Mouse (Mus musculus) limb, embryonic 11.5 days (tissue): ENCODE results near the gene Cox4i2. TPM values are rescaled to one million over a fixed set of nuclear protein-coding genes. Genes with fewer than 3 reads are reported as not detected.
A peak's percentile ranks its signal among the peaks of the same experiment; 100 is the strongest.

Source experiments
- ATAC-seq: fragments of 200-750 bp; cut with Nextera tagmentation; 2 replicates; pipeline ENCODE4 v1.8.0; 2017; ENCODE audit warnings: low read depth; ENCODE audit not compliant: insufficient number of reproducible peaks, low FRiP score, low TSS enrichment
- DNase-seq: peaks from one replicate; pipeline ENCODE4 v3.0.0-alpha.2; 2015; ENCODE audit warnings: low spot score
- H3K27ac ChIP-seq: fragments of 300-500 bp; sonication (generic); replicated peaks from 2 replicates; pipeline ENCODE4 v1.5.1; 2014; ENCODE audit warnings: low read depth, mild to moderate bottlenecking, low read length
- H3K27me3 ChIP-seq: fragments of 300-500 bp; sonication (generic); 2 replicates; pipeline ENCODE4 v1.6.1; 2014; ENCODE audit warnings: mild to moderate bottlenecking, low read length, mixed read lengths; ENCODE audit not compliant: control insufficient read depth, insufficient read depth
- H3K36me3 ChIP-seq: fragments of 300-500 bp; sonication (generic); 2 replicates; pipeline ENCODE4 v1.6.1; 2014; ENCODE audit warnings: mild to moderate bottlenecking, low read length, moderate library complexity, mixed read lengths; ENCODE audit not compliant: control insufficient read depth, insufficient read depth
- H3K4me1 ChIP-seq: fragments of 300-500 bp; sonication (generic); 2 replicates; pipeline ENCODE4 v1.6.1; 2014; ENCODE audit warnings: low read length, mixed read lengths; ENCODE audit not compliant: control insufficient read depth, insufficient read depth
- H3K4me2 ChIP-seq: fragments of 300-500 bp; sonication (generic); 2 replicates; pipeline ENCODE4 v1.6.1; 2014; ENCODE audit warnings: low read depth, mild to moderate bottlenecking, moderate library complexity; ENCODE audit not compliant: severe bottlenecking
- H3K4me3 ChIP-seq: fragments of 300-500 bp; sonication (generic); 2 replicates; pipeline ENCODE4 v1.5.1; 2014; ENCODE audit warnings: low read depth, low read length
- H3K9ac ChIP-seq: fragments of 300-500 bp; sonication (generic); 2 replicates; pipeline ENCODE4 v1.6.1; 2014; ENCODE audit warnings: mild to moderate bottlenecking, low read length
- H3K9me3 ChIP-seq: fragments of 300-500 bp; sonication (generic); 2 replicates; pipeline ENCODE4 v1.6.1; 2016; ENCODE audit warnings: low read length; ENCODE audit not compliant: control insufficient read depth
- WGBS: fragments of 180-500 bp; shearing (Covaris S2); extraction: QIAGEN DNeasy Blood & Tissue Kit; methylation state at CpG from one replicate; pipeline ENCODE4 v1.1.7; 2014; 5-methylcytosine and 5-hydroxymethylcytosine counted together
- polyA plus RNA-seq: library from polyadenylated mRNA; unstranded; fragments of >200 nt; fragmentation: Nextera tagmentation; extraction: Ambion mirVana; gene quantifications from 2 replicates; pipeline ENCODE4 v1.2.1, GENCODE M21; 2014

Gene Cox4i2
- polyA plus RNA-seq, 1 experiment from 2014 or later, result 22.3 TPM

DNA sequence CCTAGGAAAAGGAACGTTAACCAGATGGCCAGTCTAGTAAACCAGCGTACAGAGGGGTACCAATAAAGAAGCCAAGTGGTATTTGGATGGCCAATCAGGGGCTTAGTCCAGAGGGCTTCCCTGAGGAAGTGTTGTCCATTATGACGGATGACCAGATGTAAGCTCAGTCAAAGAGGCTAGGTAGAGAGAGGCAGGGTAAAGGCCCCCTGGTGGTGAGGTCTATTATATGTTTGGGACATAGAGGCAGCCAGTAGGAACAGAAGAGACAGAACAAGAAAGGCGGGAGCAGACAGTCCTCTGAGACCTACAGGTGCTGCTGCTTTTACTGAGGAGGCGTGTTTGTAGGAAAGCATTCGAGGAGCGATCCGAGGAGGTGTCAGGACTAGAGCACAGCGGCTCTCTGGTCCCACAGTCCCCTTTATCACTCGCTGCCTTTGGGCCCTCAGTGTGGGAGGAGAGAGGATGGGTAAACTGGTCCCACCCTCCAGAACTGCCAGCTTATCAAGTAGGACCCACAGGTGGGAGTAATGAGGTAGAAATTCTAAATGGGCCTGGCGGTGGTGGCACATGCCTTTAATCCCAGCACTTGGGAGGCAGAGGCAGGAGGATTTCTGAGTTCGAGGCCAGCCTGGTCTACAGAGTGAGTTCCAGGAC, 13.8 kb downstream of the Cox4i2 start:
- no peak overlapping the region for H3K4me3 ChIP-seq
- H3K4me1 ChIP-seq, result peaks cover 17% of the 10 kb centered on the region; the same call in 1 of the 2 replicates
- no peak overlapping the region for H3K27ac ChIP-seq
- H3K4me2 ChIP-seq, result no peak overlapping the region
- no peak overlapping the region for H3K9ac ChIP-seq
- H3K27me3 ChIP-seq, result no peaks in the 10 kb centered on the region
- no peaks in the 10 kb centered on the region for H3K36me3 ChIP-seq
- peak; percentile 20; the same call in 1 of the 2 replicates for ATAC-seq
- no peaks in the 10 kb centered on the region for H3K9me3 ChIP-seq
- WGBS, result 45% methylated on average over 12 of the region's 12 CpGs
- DNase-seq, result peak; percentile 68

DNA sequence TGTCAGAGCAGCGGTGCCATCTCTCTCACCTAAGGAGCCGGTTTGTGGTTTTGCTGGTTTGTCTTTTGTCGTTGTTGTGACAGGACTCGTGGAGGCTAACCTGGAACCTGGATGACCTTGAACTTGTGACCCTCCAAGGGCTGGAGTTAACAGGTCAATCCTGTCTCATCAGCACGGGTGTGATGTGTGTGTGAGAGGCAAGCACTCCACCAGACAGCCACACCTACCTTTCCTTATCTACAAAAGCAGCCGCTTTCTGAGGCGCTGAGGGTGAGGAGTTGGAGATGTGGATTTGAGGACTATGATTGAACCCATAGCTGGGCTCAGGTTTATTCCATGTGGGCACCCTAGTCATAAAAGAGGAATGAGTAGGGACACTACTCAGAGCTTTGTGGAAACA, 15.7 kb downstream of the Cox4i2 start:
- Histone ChIP-seq H3K4me2 (no peak overlapping the region), H3K4me3 (no peak overlapping the region), H3K27me3 (no peaks in the 10 kb centered on the region), H3K9ac (no peak overlapping the region), H3K9me3 (no peaks in the 10 kb centered on the region), H3K36me3 (no peaks in the 10 kb centered on the region), H3K4me1 (peaks cover 10% of the 10 kb centered on the region; the same call in 1 of the 2 replicates), H3K27ac (no peak overlapping the region)
- 77% methylated on average over 7 of the region's 7 CpGs for WGBS
- no peak for ATAC-seq
- no peak for DNase-seq

DNA sequence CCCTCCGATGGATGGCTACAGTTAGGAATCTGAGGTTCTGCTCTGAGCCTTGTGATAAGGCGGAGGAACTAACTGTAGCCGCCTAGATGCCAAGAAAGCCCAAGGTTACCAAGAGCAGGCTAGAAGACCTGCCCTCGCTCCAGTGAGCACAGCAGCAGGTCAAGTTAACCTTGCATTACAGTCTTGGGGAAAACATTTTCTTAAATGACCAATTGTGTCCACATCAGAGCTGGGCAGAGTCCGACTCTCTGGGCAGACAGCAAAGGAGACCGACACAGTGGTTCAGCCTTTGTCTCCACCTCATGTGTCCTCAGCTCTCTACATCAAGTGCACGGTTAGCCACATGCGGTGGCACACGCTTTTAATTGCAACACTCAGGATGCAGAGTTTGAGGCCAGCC, 17.6 kb downstream of the Cox4i2 start:
- Histone ChIP-seq H3K4me2 (no peak overlapping the region), H3K36me3 (no peaks in the 10 kb centered on the region), H3K4me3 (no peak overlapping the region), H3K27ac (no peak overlapping the region), H3K9me3 (no peaks in the 10 kb centered on the region), H3K27me3 (no peaks in the 10 kb centered on the region), H3K9ac (no peak overlapping the region), H3K4me1 (0 out of 2 replicates have a peak, but pooled peaks cover 2% of the 10 kb centered on the region)
- no peak for DNase-seq
- no peak for ATAC-seq
- WGBS, result 92% methylated on average over 9 of the region's 9 CpGs

- no peaks in the 10 kb centered on the region for H3K27me3 ChIP-seq
- H3K9ac ChIP-seq, result no peak overlapping the region
- ATAC-seq (no peak), DNase-seq (no peak)
- H3K27ac ChIP-seq, result no peak overlapping the region
- no peaks in the 10 kb centered on the region for H3K4me1 ChIP-seq
- H3K4me2 ChIP-seq, result no peak overlapping the region
- H3K9me3 ChIP-seq, result no peaks in the 10 kb centered on the region
- no peak overlapping the region for H3K4me3 ChIP-seq
- H3K36me3 ChIP-seq, result no peaks in the 10 kb centered on the region
- 27% methylated on average over 1 of the region's 1 CpGs for WGBS
Observed at GRCm38 (mm10) chr2:152772231-152772630, 18.3 kb downstream of the Cox4i2 start.

GRCm38 (mm10) chr2:152775357-152775756, 21.4 kb downstream of the Cox4i2 start:
- no peak for DNase-seq
- no peaks in the 10 kb centered on the region for H3K9me3 ChIP-seq
- WGBS, result 83% methylated on average over 4 of the region's 4 CpGs

DNA sequence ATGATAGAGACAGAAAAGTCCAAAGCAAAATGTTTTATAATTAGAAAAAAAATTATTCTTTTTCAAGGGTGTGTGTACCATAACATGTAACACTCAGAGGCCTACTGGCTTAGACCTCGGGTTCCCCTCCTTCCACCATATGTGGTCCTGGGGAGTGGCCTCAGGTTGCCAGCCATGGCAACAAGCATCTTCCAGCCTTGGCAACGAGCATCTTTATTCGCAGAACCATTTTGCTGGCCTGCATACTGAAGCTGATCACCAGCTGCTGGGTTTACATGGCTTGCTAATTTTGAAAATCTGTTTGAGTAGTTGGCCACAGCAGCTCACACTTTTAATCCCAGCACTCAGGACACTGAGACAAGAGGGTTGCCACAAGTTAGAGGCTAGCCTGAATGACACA, 22.0 kb downstream of the Cox4i2 start:
- Histone ChIP-seq H3K4me2 (no peak overlapping the region), H3K36me3 (no peaks in the 10 kb centered on the region; the same call in 1 of the 2 replicates), H3K27ac (no peak overlapping the region), H3K9me3 (no peaks in the 10 kb centered on the region), H3K9ac (no peak overlapping the region), H3K4me1 (no peaks in the 10 kb centered on the region), H3K4me3 (no peak overlapping the region), H3K27me3 (no peaks in the 10 kb centered on the region)
- WGBS, result 84% methylated on average over 3 of the region's 3 CpGs
- DNase-seq (no peak), ATAC-seq (no peak)

More at GRCm38 (mm10) chr2:152775357-152775756, 21.4 kb downstream of the Cox4i2 start:
- Histone ChIP-seq H3K4me2 (no peak overlapping the region), H3K4me1 (no peaks in the 10 kb centered on the region), H3K27me3 (no peaks in the 10 kb centered on the region), H3K4me3 (no peak overlapping the region), H3K27ac (no peak overlapping the region), H3K9ac (no peak overlapping the region), H3K36me3 (no peaks in the 10 kb centered on the region; the same call in 1 of the 2 replicates)
- no peak for ATAC-seq

DNA sequence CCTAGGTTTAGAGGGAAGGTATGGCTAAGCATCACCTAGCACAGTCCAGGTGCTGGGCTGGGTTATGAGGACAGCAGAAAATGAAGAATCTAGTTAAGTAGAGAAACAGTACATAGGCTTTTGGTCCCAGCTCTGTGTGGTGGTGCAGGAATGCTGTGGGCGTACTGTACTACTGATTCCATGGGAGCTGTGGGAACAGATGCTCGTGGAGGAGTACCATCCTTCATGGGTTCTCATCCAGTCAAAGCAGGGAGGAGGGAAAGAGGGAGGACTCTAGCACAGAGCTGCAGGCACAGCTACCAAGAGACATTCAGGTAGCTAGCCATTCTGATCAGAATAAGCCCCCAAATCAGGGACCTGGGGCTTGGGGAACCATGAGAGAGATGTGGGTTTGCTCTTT, 22.5 kb downstream of the Cox4i2 start:
- Histone ChIP-seq H3K4me1 (no peaks in the 10 kb centered on the region), H3K4me2 (no peak overlapping the region), H3K9ac (no peak overlapping the region), H3K27ac (no peak overlapping the region), H3K4me3 (no peak overlapping the region), H3K36me3 (no peaks in the 10 kb centered on the region; the same call in 1 of the 2 replicates), H3K27me3 (no peaks in the 10 kb centered on the region), H3K9me3 (no peaks in the 10 kb centered on the region)
- DNase-seq (no peak), ATAC-seq (no peak)
- WGBS, result 84% methylated on average over 2 of the region's 2 CpGs

- Histone ChIP-seq H3K9me3 (no peaks in the 10 kb centered on the region), H3K4me2 (no peak overlapping the region), H3K36me3 (no peaks in the 10 kb centered on the region; the same call in 1 of the 2 replicates), H3K4me3 (no peak overlapping the region), H3K9ac (no peak overlapping the region), H3K27me3 (no peaks in the 10 kb centered on the region), H3K27ac (no peak overlapping the region), H3K4me1 (no peaks in the 10 kb centered on the region)
- DNase-seq, result no peak
- WGBS, result 83% methylated on average over 3 of the region's 3 CpGs
- no peak for ATAC-seq
Observed at GRCm38 (mm10) chr2:152777081-152777480, 23.1 kb downstream of the Cox4i2 start.

DNA sequence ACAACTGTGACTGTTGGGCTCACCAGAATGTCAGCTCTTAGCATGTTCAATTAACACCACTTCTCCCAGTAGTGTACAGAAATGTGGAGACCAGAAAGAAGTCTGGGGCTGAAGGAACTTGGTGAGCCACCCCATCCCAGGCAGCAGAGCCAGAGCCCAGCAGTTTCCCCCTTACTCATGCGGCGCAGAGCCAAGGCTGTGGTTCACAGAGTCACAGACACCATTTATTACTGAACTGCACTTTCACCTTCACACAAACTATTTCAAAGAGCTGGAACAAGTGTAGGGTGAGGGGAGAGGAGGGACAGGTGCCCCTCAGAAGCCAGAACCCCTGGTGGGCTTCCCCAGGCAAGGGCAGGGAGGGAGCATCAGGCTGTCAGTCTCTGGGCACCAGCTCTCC, 26.5 kb downstream of the Cox4i2 start:
- DNase-seq (no peak), ATAC-seq (no peak)
- 91% methylated on average over 2 of the region's 2 CpGs for WGBS
- H3K27ac ChIP-seq, result no peak overlapping the region
- no peak overlapping the region for H3K4me2 ChIP-seq
- H3K9me3 ChIP-seq, result no peaks in the 10 kb centered on the region
- no peaks in the 10 kb centered on the region; the same call in 1 of the 2 replicates for H3K36me3 ChIP-seq
- H3K4me3 ChIP-seq, result no peak overlapping the region
- no peaks in the 10 kb centered on the region for H3K27me3 ChIP-seq
- no peak overlapping the region for H3K9ac ChIP-seq
- H3K4me1 ChIP-seq, result no peaks in the 10 kb centered on the region
